Mouse (Mus musculus) ES-E14 (cell line): ENCODE measurements around the gene Kif18b. TPM values are rescaled to one million over a fixed set of nuclear protein-coding genes. Genes with fewer than 3 reads are reported as not detected.

Experiments
- DNase-seq: peaks from one replicate; pipeline ENCODE4 v3.0.0-alpha.2; 2013; ENCODE audit warnings: low read depth, low spot score
- H3K27ac ChIP-seq: 2 replicates; pipeline ENCODE4 v1.5.1; 2012; ENCODE audit warnings: low read depth, mild to moderate bottlenecking, low read length, moderate library complexity, mixed read lengths; ENCODE audit not compliant: poor library complexity, insufficient read depth, severe bottlenecking
- H3K36me3 ChIP-seq: 2 replicates; pipeline ENCODE4 v1.6.1; 2012; ENCODE audit warnings: mild to moderate bottlenecking, low read length, moderate library complexity, mixed read lengths; ENCODE audit not compliant: control insufficient read depth, poor library complexity, insufficient read depth, severe bottlenecking
- H3K4me1 ChIP-seq, 2 experiments: fragments of 150-350 bp in 1 of 2; sonication (generic) in 1 of 2; 2 replicates each; pipeline ENCODE4 v1.6.1; 2012; ENCODE audit warnings: low read length in 2 of 2, mild to moderate bottlenecking in 1 of 2, mixed read lengths in 1 of 2; ENCODE audit not compliant: control insufficient read depth in 2 of 2, insufficient read depth in 2 of 2, poor library complexity in 1 of 2
- H3K4me3 ChIP-seq, 2 experiments: fragments of 150-350 bp in 1 of 2; sonication (generic) in 1 of 2; 2 replicates each; pipeline ENCODE4 v1.5.1; 2012; ENCODE audit warnings: low read length in 2 of 2, low read depth in 1 of 2, mild to moderate bottlenecking in 1 of 2, mixed read lengths in 1 of 2; ENCODE audit not compliant: insufficient read depth in 1 of 2, poor library complexity in 1 of 2, severe bottlenecking in 1 of 2
- H3K9ac ChIP-seq: 2 replicates; pipeline ENCODE4 v1.6.1; 2012; ENCODE audit warnings: low read depth, mild to moderate bottlenecking, low read length, mixed read lengths; ENCODE audit not compliant: poor library complexity, insufficient read depth, severe bottlenecking
- H3K9me3 ChIP-seq: fragments of 150-350 bp; sonication (generic); 2 replicates; pipeline ENCODE4 v1.6.1; 2012; ENCODE audit warnings: low read depth, mild to moderate bottlenecking, low read length; ENCODE audit not compliant: control insufficient read depth, insufficient read depth
- CHD2 ChIP-seq: IDR thresholded peaks from 2 replicates; pipeline ENCODE4 v1.6.1; 2014; ENCODE audit warnings: mild to moderate bottlenecking, low read depth, low read length, inconsistent platforms
- HCFC1 ChIP-seq: IDR thresholded peaks from 2 replicates; pipeline ENCODE4 v1.6.1; 2012; ENCODE audit warnings: low read length, inconsistent platforms, borderline replicate concordance; ENCODE audit not compliant: insufficient read depth
- MAFK ChIP-seq: IDR thresholded peaks from 2 replicates; pipeline ENCODE4 v1.6.1; 2014; ENCODE audit warnings: mild to moderate bottlenecking, low read depth, low read length, inconsistent platforms; ENCODE audit not compliant: insufficient read depth
- ZC3H11A ChIP-seq: IDR thresholded peaks from 2 replicates; pipeline ENCODE4 v1.6.1; 2012; ENCODE audit warnings: low read depth, mild to moderate bottlenecking, inconsistent platforms, low read length, borderline replicate concordance
- ZNF384 ChIP-seq: IDR thresholded peaks from 2 replicates; pipeline ENCODE4 v1.6.1; 2012; ENCODE audit warnings: low read depth, low read length, inconsistent platforms
- in situ Hi-C, 2 experiments: fragments of 600-800 bp; cut with MboI; formaldehyde crosslinking; loops; one replicate each; pipeline ENCODE4 v1.15.1; 2025; ENCODE audit warnings: low sequenced_read_pairs in 2 of 2, inconsistent platforms in 1 of 2; ENCODE audit not compliant: unreplicated experiment in 2 of 2
- total RNA-seq: library from RNA; depleted of rRNA; stranded (reverse); fragments of 300-350 nt; gene quantifications from 2 replicates; pipeline ENCODE4 v1.2.3, GENCODE M21; 2012

Kif18b gene
- total RNA-seq, 1 experiment, result 38.4 TPM

DNA sequence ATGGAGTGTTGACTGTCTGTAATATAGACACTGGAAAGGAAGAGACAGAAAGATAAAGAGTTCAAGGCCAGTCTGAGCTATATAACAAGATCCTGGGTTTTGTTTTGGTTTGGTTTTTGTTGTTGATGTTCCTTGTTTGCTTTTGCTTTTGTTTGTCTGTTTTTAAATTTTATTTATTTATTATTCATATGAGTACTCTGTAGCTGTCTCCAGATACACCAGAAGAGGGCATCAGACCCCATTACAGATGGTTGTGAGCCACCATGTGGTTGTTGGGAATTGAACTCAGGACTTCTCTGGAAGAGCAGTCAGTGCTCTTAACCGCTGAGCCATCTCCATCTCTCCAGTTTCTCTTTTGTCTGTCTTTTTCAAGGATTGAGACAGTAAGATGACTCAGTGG, 33.9 kb upstream of the Kif18b start:
- Histone ChIP-seq H3K4me3 (no peak overlapping the region), H3K4me1 (peaks cover 0 to 9% of the 10 kb centered on the region in 2 experiments; a peak in 2 of 4 replicates), H3K27ac (no peak overlapping the region), H3K9me3 (no peaks in the 10 kb centered on the region), H3K36me3 (no peaks in the 10 kb centered on the region), H3K9ac (no peak overlapping the region)
- no peak for TF ChIP-seq CHD2
- no peak for TF ChIP-seq ZNF384
- no peak for TF ChIP-seq MAFK
- TF ChIP-seq ZC3H11A, result no peak
- no peak for TF ChIP-seq HCFC1
- in situ Hi-C loops, result no loop called here
- DNase-seq, result no peak

DNA sequence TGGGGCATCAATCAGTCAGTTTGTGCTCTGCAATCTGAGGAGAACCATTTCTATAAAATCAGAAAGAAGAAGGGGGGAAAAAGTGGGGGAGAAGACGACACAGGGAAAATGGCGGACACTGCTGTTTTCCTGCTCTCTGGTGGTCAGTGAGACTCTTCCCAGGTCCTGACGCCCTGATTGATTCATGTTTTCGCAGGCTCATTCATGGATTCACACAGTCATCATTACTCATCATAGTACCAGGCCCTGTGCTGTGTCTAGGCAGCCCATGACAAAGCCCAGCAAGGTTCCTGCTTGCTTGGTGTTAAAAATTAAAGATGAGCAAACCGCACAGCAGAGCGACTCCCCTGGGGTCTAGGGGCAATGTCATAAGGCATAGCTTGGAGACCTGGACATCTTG, 33.5 kb upstream of the Kif18b start:
- no peak overlapping the region for H3K27ac ChIP-seq
- TF ChIP-seq ZNF384 (no peak), ZC3H11A (no peak)
- in situ Hi-C loops, result no loop called here
- H3K9me3 ChIP-seq, result no peaks in the 10 kb centered on the region
- H3K9ac ChIP-seq, result no peak overlapping the region
- no peak overlapping the region for H3K4me3 ChIP-seq
- DNase-seq, result no peak
- H3K36me3 ChIP-seq, result no peaks in the 10 kb centered on the region
- H3K4me1 ChIP-seq, result peaks cover 0 to 5% of the 10 kb centered on the region in 2 experiments; a peak in 2 of 4 replicates

DNA sequence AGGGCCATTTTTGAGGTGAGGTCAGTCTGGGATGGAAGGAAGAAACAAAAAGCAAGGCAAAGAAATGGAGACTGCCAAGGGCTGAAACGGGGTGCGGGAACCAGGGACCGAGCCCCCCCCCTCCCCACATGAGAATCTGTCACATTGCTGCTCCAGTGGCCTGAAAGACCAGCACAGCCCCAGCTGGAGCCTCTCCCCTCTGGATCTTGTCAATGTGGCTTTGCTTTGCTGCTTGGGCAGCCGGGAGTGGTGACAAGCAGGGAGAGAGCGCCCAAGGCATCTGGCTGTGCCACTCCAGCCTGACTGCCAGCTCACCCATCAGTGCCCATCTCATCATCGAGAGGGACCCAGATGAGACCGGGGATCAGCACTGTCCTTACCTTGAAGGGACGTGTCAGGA, 32.8 kb upstream of the Kif18b start:
- no peaks in the 10 kb centered on the region for H3K36me3 ChIP-seq
- H3K9me3 ChIP-seq, result no peaks in the 10 kb centered on the region
- no peaks in the 10 kb centered on the region for H3K4me1 ChIP-seq
- H3K27ac ChIP-seq, result no peak overlapping the region
- no peak overlapping the region for H3K4me3 ChIP-seq
- in situ Hi-C loops, result no loop called here
- no peak for DNase-seq
- H3K9ac ChIP-seq, result no peak overlapping the region
- TF ChIP-seq HCFC1 (no peak), ZNF384 (no peak), CHD2 (no peak), MAFK (no peak), ZC3H11A (no peak)

DNA sequence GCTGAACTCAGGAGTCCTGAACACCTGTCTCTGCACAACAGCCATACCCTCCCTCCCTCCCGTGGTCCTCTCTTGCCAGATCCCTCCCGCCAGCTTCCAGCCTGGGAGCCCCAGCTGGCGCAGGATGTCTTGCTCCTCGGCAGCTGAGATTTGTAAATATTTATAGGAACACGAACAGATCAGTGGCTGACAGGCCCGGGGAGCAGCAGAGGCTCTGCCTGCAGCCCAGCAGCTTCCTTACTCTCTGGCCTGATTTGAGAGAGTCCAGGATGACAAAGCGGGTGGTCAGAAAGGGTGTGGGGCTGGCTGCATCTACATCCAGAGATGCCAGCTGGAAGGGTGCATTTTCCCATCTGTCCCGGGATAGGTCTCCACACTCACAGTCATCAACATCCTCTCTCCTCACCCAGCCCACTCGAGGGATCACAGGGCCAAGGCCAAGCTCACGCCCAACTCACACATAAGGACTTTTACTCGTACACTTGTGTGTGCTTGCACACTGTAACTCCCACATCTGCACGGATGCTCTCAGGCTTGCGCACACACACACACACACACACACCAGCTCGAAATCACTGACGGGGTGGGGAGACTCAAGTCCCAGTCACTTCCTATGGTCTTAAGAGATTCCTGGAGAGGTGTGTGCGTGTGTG, 32.2 kb upstream of the Kif18b start:
- DNase-seq, result no peak
- TF ChIP-seq MAFK, result no peak
- no peak for TF ChIP-seq CHD2
- TF ChIP-seq ZNF384, result no peak
- no peak for TF ChIP-seq ZC3H11A
- Histone ChIP-seq H3K9ac (peak overlapping the region; percentile 8; the same call in 1 of the 2 replicates), H3K9me3 (no peaks in the 10 kb centered on the region), H3K4me3 (no peak overlapping the region; a peak in 1 of 4 replicates), H3K27ac (no peak overlapping the region), H3K36me3 (no peaks in the 10 kb centered on the region), H3K4me1 (no peaks in the 10 kb centered on the region)
- in situ Hi-C loops, result no loop called here

DNA sequence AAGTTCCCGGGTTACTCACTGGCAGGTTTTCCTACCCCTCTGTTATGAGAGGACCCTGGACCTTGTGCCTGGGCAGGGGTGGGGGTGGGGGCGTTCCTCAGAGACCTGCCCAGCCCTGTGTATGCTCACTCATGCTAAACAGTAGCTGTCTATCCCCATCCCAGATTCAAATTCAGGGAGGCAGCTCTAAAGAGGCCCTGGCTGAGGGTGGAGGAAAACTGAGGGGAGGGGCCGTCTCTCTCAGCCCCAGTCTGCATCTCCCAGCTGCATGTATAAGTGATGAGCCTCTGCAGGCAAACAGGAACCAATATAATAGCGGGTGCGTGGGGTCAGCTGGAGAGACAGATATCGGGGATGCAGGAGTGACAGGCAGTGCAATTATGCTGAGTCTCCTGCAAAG, 28.0 kb upstream of the Kif18b start:
- Histone ChIP-seq H3K4me1 (no peaks in the 10 kb centered on the region), H3K36me3 (no peaks in the 10 kb centered on the region), H3K4me3 (no peak overlapping the region), H3K9me3 (no peaks in the 10 kb centered on the region), H3K9ac (no peak overlapping the region), H3K27ac (no peak overlapping the region)
- in situ Hi-C loops, result no loop called here
- DNase-seq, result no peak
- TF ChIP-seq ZNF384 (no peak), ZC3H11A (no peak), MAFK (no peak), HCFC1 (no peak), CHD2 (no peak)
